In the genomic region with DNA sequence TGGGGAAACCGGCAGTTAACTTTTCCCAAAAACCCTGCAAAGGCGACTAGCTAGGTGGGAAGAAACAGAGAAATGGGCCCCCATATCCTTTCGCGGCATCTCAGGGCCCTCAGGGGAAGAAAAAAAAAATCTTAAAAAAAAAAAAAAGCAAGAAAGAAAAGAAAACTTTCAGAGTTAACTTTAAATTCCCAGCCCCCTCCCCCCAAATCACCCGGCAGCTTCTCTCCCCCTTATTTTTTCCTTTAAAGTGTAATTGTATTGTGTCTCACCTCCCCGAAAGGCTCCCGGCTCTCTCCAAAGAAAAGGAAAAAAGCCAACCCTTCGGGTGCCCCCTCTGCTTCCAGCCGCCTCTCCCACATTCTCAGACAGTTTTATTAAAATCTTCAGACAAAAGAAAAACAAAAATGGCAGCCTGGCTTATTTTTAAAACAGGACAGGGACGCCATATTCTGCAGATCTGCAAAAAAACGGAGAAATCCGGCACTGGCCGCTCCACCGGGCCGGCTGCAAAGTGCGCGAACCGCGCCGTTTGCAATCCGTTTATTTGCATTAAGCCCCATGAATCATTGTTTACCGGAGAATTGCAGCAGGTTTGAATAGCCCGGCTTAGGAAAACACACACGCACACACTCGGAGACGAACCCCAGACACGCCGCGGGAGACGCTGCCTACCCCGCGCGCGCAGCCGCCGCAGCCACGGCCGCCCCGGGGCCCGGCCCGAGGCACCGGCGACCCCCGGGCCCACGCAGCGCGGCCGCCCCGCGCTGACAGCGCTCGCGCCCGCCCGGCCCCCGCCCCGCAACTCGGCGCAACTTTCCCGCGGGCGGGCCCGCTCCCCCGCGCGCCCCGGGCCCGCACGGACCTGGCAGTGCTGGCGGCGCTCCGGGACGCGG, we compare ENCODE assay signal across 7 mouse cellular contexts. TPM values are rescaled to one million over a fixed set of nuclear protein-coding genes. Genes with fewer than 3 reads are reported as not detected.
DNase-seq lines count a peak whose midpoint lies in the region; ATAC-seq and TF ChIP-seq lines count a peak whose summit lies in the region.

No protein-coding gene starts in this region.

- 0 out of 2 replicates have a peak, but pooled peaks have one; percentile 23 for TF ChIP-seq POLR2A in brain, embryonic 14.5 days (IDR thresholded peaks at IDR 0.05; ENCODE audit: borderline replicate concordance, extremely low read depth, insufficient read depth, insufficient read length, poor library complexity, severe bottlenecking)

- peak overlapping the region; percentile 85 for H3K4me2 ChIP-seq in kidney, embryonic 14.5 days (replicated peaks; ENCODE audit: low read depth, low read length)

- H3K9me3 ChIP-seq in kidney, embryonic 14.5 days (ENCODE audit: control insufficient read depth, low read length) = no peaks in the 10 kb centered on the region

- ATAC-seq in kidney, embryonic 14.5 days (ENCODE audit: low FRiP score, low TSS enrichment) = no peak

- WGBS in kidney, embryonic 14.5 days = under 1% methylated on average over 73 of the region's 74 CpGs

- no peaks in the 10 kb centered on the region for H3K27me3 ChIP-seq in kidney, embryonic 14.5 days (ENCODE audit: control insufficient read depth, insufficient read depth, low read length)

- H3K9ac ChIP-seq in kidney, embryonic 14.5 days (ENCODE audit: low read depth, low read length) = peak overlapping the region; percentile 99

- no peak for TF ChIP-seq CTCF in brain, embryonic 14.5 days (IDR thresholded peaks at IDR 0.05; ENCODE audit: borderline replicate concordance, extremely low read depth, insufficient read depth, insufficient read length)

- DNase-seq in urinary bladder, adult 18-20 months (ENCODE audit: low spot score in 2 of 2) = peak; percentile 49 to 63
- no peak for DNase-seq in urinary bladder, postnatal 10 days (ENCODE audit: low spot score)
- peak; percentile 72 for DNase-seq in brain, embryonic 14.5 days (ENCODE audit: low read depth)
- peak; percentile 22 for DNase-seq in heart, adult 8-10 months (ENCODE audit: low spot score)
- DNase-seq in lung, postnatal 10 days = peak; percentile 37
- DNase-seq in right cerebral cortex, postnatal 25 days = peak; percentile 46

- H3K4me1 ChIP-seq in kidney, embryonic 14.5 days (ENCODE audit: control insufficient read depth, insufficient read depth, low read length) = peaks cover 37% of the 10 kb centered on the region

- peak overlapping the region; percentile 75 for H3K4me3 ChIP-seq in kidney, embryonic 14.5 days (ENCODE audit: low read length)

- H3K27ac ChIP-seq in kidney, embryonic 14.5 days (ENCODE audit: low read depth, low read length) = peak overlapping the region; percentile 84

- H3K36me3 ChIP-seq in kidney, embryonic 14.5 days (ENCODE audit: control insufficient read depth, insufficient read depth, low read length) = no peaks in the 10 kb centered on the region

RNA-seq across cellular contexts. Expression of gene Zfp362, which starts 0.4 kb away (rescaled TPM):
- 70.0 and 94.1 TPM in 2 replicates for polyA plus RNA-seq in brain, embryonic 14.5 days (2012; rRNA removed)
- 10 to 100 TPM; 10.1 to 13.3 (median 12.3) TPM for total RNA-seq in heart, adult 8-10 months (2022)
- polyA plus RNA-seq in kidney, embryonic 14.5 days (2014; fragmentation: Nextera tagmentation; extraction: Ambion mirVana) = 33.4 and 37.8 TPM in 2 replicates

RNA-seq across cellular contexts. Expression of gene A3galt2, which starts 50.2 kb away (rescaled TPM):
- 4.6 and 5.0 TPM in 2 replicates for polyA plus RNA-seq in brain, embryonic 14.5 days (2012; rRNA removed)
- under 1 TPM in 2 of 4 experiments, not detected in 2; 0.09 to 0.11 TPM for total RNA-seq in heart, adult 8-10 months (2022)
- polyA plus RNA-seq in kidney, embryonic 14.5 days (2014; fragmentation: Nextera tagmentation; extraction: Ambion mirVana) = 0.23 and 0.49 TPM in 2 replicates
